ENCODE assay signal across 16 mouse cellular contexts in the genomic region with DNA sequence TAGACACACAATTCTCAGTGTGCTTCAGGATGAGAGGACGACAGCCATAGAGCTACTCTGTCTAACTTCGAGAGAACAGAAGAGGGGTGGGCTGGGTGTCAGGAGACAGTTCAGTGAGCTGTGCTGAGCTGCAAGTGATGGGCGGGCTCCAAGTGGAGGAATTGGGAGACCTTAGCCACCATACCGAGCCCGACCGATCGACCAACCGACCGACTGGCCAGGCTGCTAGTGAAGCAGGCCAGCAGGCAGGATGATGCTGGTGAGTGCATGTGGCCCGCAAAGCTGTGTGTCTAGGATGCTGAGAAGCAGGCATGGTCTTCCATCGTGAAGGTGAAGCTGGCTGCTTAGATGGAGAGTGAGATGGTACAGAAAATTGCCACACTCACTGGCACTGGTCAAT.
DNase-seq lines count a peak whose midpoint lies in the region; ATAC-seq and TF ChIP-seq lines count a peak whose summit lies in the region.
"Had no signal": no experiment of that assay in that cellular context is flagged by ENCODE, and none has a peak within 500 bp of the region (broad histone marks: within the 10 kb centered on the region; RNA-seq: fewer than 3 reads in every experiment).

No protein-coding gene starts in this region.

- no peaks in the 10 kb centered on the region for H3K27me3 ChIP-seq in forebrain, embryonic 10.5 days (ENCODE audit: poor library complexity, severe bottlenecking)
- no peaks in the 10 kb centered on the region for H3K27me3 ChIP-seq in forebrain, postnatal 0 days (ENCODE audit: insufficient read depth, low read length)
- no peaks in the 10 kb centered on the region for H3K27me3 ChIP-seq in hindbrain, embryonic 13.5 days
- H3K27me3 ChIP-seq in hindbrain, embryonic 10.5 days (ENCODE audit: insufficient read depth, poor library complexity, severe bottlenecking): no peaks in the 10 kb centered on the region
- H3K27me3 ChIP-seq in hindbrain, embryonic 16.5 days (replicated peaks; ENCODE audit: control insufficient read depth, insufficient read depth, low read length): no peaks in the 10 kb centered on the region
- no peaks in the 10 kb centered on the region for H3K27me3 ChIP-seq in midbrain, embryonic 14.5 days (ENCODE audit: control insufficient read depth, insufficient read depth, low read length)
- H3K27me3 ChIP-seq: embryonic facial prominence, embryonic 12.5 days; Patski had no signal

- DNase-seq in forebrain, embryonic 10.5 days (ENCODE audit: extremely low spot score, low spot score): no peak
- no peak for DNase-seq in forebrain, postnatal 0 days
- DNase-seq in hindbrain, embryonic 10.5 days (ENCODE audit: low spot score): no peak
- DNase-seq in midbrain, embryonic 14.5 days: no peak
- DNase-seq in embryo, embryonic 9.5 days (ENCODE audit: extremely low spot score): no peak
- DNase-seq in left cerebral cortex, adult 2 months (ENCODE audit: extremely low spot score in 1 of 2, low spot score in 2 of 2): no peak
- DNase-seq: adrenal gland, adult 8-10 months; right cerebral cortex, postnatal 4 days had no signal

- no peak overlapping the region for H3K4me3 ChIP-seq in forebrain, embryonic 10.5 days
- H3K4me3 ChIP-seq in forebrain, postnatal 0 days (ENCODE audit: low read depth, low read length): no peak overlapping the region
- H3K4me3 ChIP-seq in hindbrain, embryonic 13.5 days: no peak overlapping the region
- H3K4me3 ChIP-seq in hindbrain, embryonic 10.5 days: no peak overlapping the region
- H3K4me3 ChIP-seq in hindbrain, embryonic 16.5 days (ENCODE audit: low read length): no peak overlapping the region
- H3K4me3 ChIP-seq in midbrain, embryonic 14.5 days (replicated peaks; ENCODE audit: low read depth, low read length): no peak overlapping the region
- H3K4me3 ChIP-seq in left cerebral cortex, adult 2 months: no peak overlapping the region
- H3K4me3 ChIP-seq: embryonic facial prominence, embryonic 12.5 days had no signal

- no peak overlapping the region for H3K4me2 ChIP-seq in forebrain, postnatal 0 days (ENCODE audit: low read depth)
- no peak overlapping the region for H3K4me2 ChIP-seq in hindbrain, embryonic 13.5 days
- no peak overlapping the region for H3K4me2 ChIP-seq in hindbrain, embryonic 16.5 days (ENCODE audit: low read length)
- no peak overlapping the region for H3K4me2 ChIP-seq in midbrain, embryonic 14.5 days (ENCODE audit: low read length)
- H3K4me2 ChIP-seq: embryonic facial prominence, embryonic 12.5 days; heart, embryonic 11.5 days had no signal

- no peaks in the 10 kb centered on the region for H3K36me3 ChIP-seq in forebrain, embryonic 10.5 days (replicated peaks)
- no peaks in the 10 kb centered on the region for H3K36me3 ChIP-seq in forebrain, postnatal 0 days (ENCODE audit: insufficient read depth)
- no peaks in the 10 kb centered on the region for H3K36me3 ChIP-seq in hindbrain, embryonic 13.5 days
- H3K36me3 ChIP-seq in hindbrain, embryonic 10.5 days: no peaks in the 10 kb centered on the region
- H3K36me3 ChIP-seq in hindbrain, embryonic 16.5 days (ENCODE audit: control insufficient read depth, insufficient read depth, low read length): no peaks in the 10 kb centered on the region
- no peaks in the 10 kb centered on the region for H3K36me3 ChIP-seq in midbrain, embryonic 14.5 days (ENCODE audit: control insufficient read depth, insufficient read depth, low read length)
- H3K36me3 ChIP-seq: embryonic facial prominence, embryonic 12.5 days had no signal

- no peak for TF ChIP-seq CTCF in forebrain, postnatal 0 days (IDR thresholded peaks at IDR 0.05; ENCODE audit: low read depth)
- TF ChIP-seq CTCF in left cerebral cortex, adult 2 months (IDR thresholded peaks at IDR 0.05): no peak

- 81% methylated on average over 11 of the region's 11 CpGs for WGBS in forebrain, embryonic 10.5 days
- 72% methylated on average over 11 of the region's 11 CpGs for WGBS in forebrain, postnatal 0 days
- 75% methylated on average over 11 of the region's 11 CpGs for WGBS in hindbrain, embryonic 13.5 days
- 75% methylated on average over 11 of the region's 11 CpGs for whole genome bisulfite sequencing in hindbrain, embryonic 10.5 days
- 66% methylated on average over 11 of the region's 11 CpGs for WGBS in hindbrain, embryonic 16.5 days
- WGBS in midbrain, embryonic 14.5 days: 68% methylated on average over 11 of the region's 11 CpGs

- ATAC-seq in forebrain, postnatal 0 days: no peak
- ATAC-seq in hindbrain, embryonic 13.5 days (ENCODE audit: low FRiP score): 0 out of 2 replicates have a peak, but pooled peaks have one; percentile 23
- ATAC-seq in hindbrain, embryonic 16.5 days: 0 out of 2 replicates have a peak, but pooled peaks have one; percentile 43
- ATAC-seq in midbrain, embryonic 14.5 days (ENCODE audit: low FRiP score, low TSS enrichment): no peak
- ATAC-seq: CD4-positive, CD25-positive, alpha-beta regulatory T cell, adult 4 months; inflammation-experienced regulatory T-cells, adult 6 months; Patski had no signal

- intact Hi-C loops in left cerebral cortex, adult 2 months (cut with DNase I): loop anchor here (2.0 kb wide), 1 partner anchor 60 kb away; no protein-coding TSS in a partner anchor

- 0 out of 2 replicates have a peak overlapping the region, but pooled peaks have one; percentile 22 for H3K27ac ChIP-seq in forebrain, embryonic 10.5 days
- no peak overlapping the region for H3K27ac ChIP-seq in forebrain, postnatal 0 days (ENCODE audit: low read depth, low read length)
- peak overlapping the region; percentile 69 for H3K27ac ChIP-seq in hindbrain, embryonic 13.5 days
- no peak overlapping the region for H3K27ac ChIP-seq in hindbrain, embryonic 10.5 days
- no peak overlapping the region for H3K27ac ChIP-seq in hindbrain, embryonic 16.5 days (ENCODE audit: low read depth, low read length)
- H3K27ac ChIP-seq in midbrain, embryonic 14.5 days (replicated peaks; ENCODE audit: low read depth, low read length): 0 out of 2 replicates have a peak overlapping the region, but pooled peaks have one; percentile 13
- no peak overlapping the region for H3K27ac ChIP-seq in left cerebral cortex, adult 2 months
- H3K27ac ChIP-seq: embryonic facial prominence, embryonic 12.5 days; stomach, postnatal 0 days had no signal

- H3K9me3 ChIP-seq in forebrain, embryonic 10.5 days: no peaks in the 10 kb centered on the region
- H3K9me3 ChIP-seq in forebrain, postnatal 0 days (ENCODE audit: low read length): no peaks in the 10 kb centered on the region
- H3K9me3 ChIP-seq in hindbrain, embryonic 13.5 days: no peaks in the 10 kb centered on the region
- no peaks in the 10 kb centered on the region for H3K9me3 ChIP-seq in hindbrain, embryonic 10.5 days
- H3K9me3 ChIP-seq in hindbrain, embryonic 16.5 days (ENCODE audit: control insufficient read depth, low read length): no peaks in the 10 kb centered on the region
- H3K9me3 ChIP-seq in midbrain, embryonic 14.5 days (ENCODE audit: control insufficient read depth, low read length): no peaks in the 10 kb centered on the region
- H3K9me3 ChIP-seq: embryonic facial prominence, embryonic 12.5 days had no signal

- peaks cover 39% of the 10 kb centered on the region for H3K4me1 ChIP-seq in forebrain, embryonic 10.5 days
- H3K4me1 ChIP-seq in forebrain, postnatal 0 days (ENCODE audit: insufficient read depth): peaks cover 4% of the 10 kb centered on the region; the same call in 1 of the 2 replicates
- peaks cover 44% of the 10 kb centered on the region for H3K4me1 ChIP-seq in hindbrain, embryonic 13.5 days (replicated peaks)
- peaks cover 23% of the 10 kb centered on the region for H3K4me1 ChIP-seq in hindbrain, embryonic 10.5 days (replicated peaks)
- H3K4me1 ChIP-seq in hindbrain, embryonic 16.5 days (ENCODE audit: control insufficient read depth, insufficient read depth, low read depth, low read length): peaks cover 17% of the 10 kb centered on the region
- H3K4me1 ChIP-seq in midbrain, embryonic 14.5 days (ENCODE audit: control insufficient read depth, insufficient read depth, low read length): 0 out of 2 replicates have a peak, but pooled peaks cover 5% of the 10 kb centered on the region

- no peak overlapping the region for H3K9ac ChIP-seq in forebrain, postnatal 0 days
- peak overlapping the region; percentile 51; the same call in 1 of the 2 replicates for H3K9ac ChIP-seq in hindbrain, embryonic 13.5 days
- 0 out of 2 replicates have a peak overlapping the region, but pooled peaks have one; percentile 15 for H3K9ac ChIP-seq in hindbrain, embryonic 16.5 days (ENCODE audit: low read depth, low read length)
- no peak overlapping the region; the same call in 1 of the 2 replicates for H3K9ac ChIP-seq in midbrain, embryonic 14.5 days (replicated peaks; ENCODE audit: low read length)
- H3K9ac ChIP-seq: embryonic facial prominence, embryonic 12.5 days had no signal

Comparison
In these comparisons a context has a peak if more than half of its experiments do, and no peak if none do; other contexts are left out.
1. H3K27ac ChIP-seq: peak in forebrain, embryonic 10.5 days (single experiment), hindbrain, embryonic 13.5 days (single experiment) and midbrain, embryonic 14.5 days (single experiment); none in forebrain, postnatal 0 days (single experiment), hindbrain, embryonic 10.5 days (single experiment), hindbrain, embryonic 16.5 days (single experiment) and left cerebral cortex, adult 2 months (single experiment).
2. ATAC-seq: peak in hindbrain, embryonic 13.5 days (single experiment) and hindbrain, embryonic 16.5 days (single experiment); none in forebrain, postnatal 0 days (single experiment) and midbrain, embryonic 14.5 days (single experiment).
3. H3K9ac ChIP-seq: peak in hindbrain, embryonic 13.5 days (single experiment) and hindbrain, embryonic 16.5 days (single experiment); none in forebrain, postnatal 0 days (single experiment) and midbrain, embryonic 14.5 days (single experiment).